Mouse (Mus musculus) kidney, adult 18-20 months (tissue): ENCODE data around the gene Ifi208.
"Not testable (repeated sequence)": the region's sequence is repeated elsewhere in the genome, so short reads cannot be mapped to it uniquely, and the experiment has no call there.

Experiments
- DNase-seq: peaks from one replicate; pipeline ENCODE4 v3.0.0; 2021

Gene Ifi208

DNA sequence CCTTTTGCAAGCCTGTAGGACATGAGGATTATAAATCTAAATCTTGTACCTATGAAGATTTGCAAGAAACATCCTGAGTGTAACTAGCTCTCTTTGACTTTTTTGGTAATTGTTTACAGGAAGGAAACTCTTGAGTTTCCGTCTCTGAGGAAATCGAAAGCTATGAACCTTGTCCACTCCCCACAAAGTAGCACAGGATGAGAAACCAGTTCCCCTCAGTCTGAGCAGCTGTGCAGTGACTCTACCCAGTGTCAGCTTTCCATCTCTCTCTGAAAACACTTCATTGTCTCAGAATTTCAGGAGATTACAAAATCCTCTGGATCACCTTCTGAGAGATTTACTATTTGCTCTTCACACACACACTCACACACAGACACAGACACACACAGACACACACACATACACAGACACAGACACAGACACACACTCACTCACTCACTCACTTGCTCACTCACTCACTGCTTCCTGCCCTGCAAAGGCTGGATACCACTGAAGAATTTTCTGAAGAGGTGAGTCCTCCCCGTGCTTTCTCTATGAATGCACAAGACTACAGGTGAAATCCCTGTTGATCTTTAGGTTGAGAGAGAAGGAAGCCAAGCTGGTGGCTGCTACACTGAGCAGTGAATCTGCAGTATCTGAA, at the start of gene Ifi208:
Gene Ifi208 (plus strand): TSS at position 218 of the 640 bp plus-strand sequence.
- not testable (repeated sequence) for DNase-seq

DNA sequence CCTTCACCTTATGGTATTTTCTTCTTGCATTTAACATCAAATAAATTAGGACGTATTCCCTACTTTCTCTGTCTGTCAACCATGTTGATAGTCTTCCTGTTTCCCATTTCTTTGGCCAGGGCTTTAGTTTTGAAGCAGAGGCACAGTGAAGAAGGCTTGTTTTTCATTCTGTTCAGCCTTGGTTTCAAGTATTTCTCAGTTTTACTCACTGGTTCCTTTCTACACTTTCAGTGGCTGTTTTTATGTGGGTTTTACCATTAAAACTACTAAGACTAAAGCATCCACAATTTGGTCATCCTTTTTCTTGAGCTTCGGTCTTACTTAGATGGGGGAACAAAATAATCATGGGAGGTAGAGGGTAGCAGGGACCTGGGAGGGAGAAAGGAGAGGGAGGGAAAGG, 49.4 kb upstream of the Ifi208 start:
- no peak for DNase-seq

GRCm38 (mm10) chr1:173626686-173627085, 46.8 kb upstream of the Ifi208 start:
- no peak for DNase-seq

GRCm38 (mm10) chr1:173630622-173631021, 42.9 kb upstream of the Ifi208 start, which contains the start of gene Ifi209:
Gene Ifi209 (plus strand): TSS chr1:173630917.
- not testable (repeated sequence) for DNase-seq

DNA sequence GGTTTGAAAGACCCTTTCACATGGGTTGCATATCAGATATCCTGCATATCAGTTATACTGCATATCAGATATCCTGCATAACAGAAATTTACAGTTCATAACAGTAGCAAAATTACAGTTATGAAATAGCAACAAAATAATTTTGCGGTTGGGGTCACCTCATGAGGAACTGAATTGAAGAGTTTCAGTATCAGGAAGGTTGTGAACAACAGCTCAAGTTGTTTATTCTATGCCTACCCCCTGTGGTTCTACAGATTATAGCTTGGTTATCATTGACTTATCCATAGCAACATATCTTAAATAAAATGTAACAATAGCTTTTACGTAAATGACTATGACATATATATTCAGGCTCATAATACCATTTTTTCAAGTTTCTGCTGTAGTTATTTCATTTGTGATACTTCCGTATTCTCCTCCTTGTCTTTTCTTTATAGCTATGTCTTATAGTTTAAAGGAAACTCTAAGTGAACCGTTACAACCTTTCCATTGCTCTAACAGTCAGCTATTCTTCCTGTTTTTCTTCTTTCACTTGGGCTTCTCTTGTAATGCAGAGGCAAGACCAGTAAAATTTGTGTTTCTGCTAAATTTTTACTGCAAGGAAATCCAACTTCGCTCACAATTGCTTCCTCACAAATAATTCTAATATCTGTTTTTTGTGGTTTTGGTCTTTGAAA, 39.4 kb upstream of the Ifi208 start:
- DNase-seq, result no peak

- no peak for DNase-seq
These were observed 28.1 kb upstream of the Ifi208 start for GRCm38 (mm10) chr1:173645393-173645792.

GRCm38 (mm10) chr1:173657973-173658372, 15.5 kb upstream of the Ifi208 start:
- no peak for DNase-seq

- not testable (repeated sequence) for DNase-seq
These were observed 5.1 kb downstream of the Ifi208 start for GRCm38 (mm10) chr1:173678605-173679004.

DNA sequence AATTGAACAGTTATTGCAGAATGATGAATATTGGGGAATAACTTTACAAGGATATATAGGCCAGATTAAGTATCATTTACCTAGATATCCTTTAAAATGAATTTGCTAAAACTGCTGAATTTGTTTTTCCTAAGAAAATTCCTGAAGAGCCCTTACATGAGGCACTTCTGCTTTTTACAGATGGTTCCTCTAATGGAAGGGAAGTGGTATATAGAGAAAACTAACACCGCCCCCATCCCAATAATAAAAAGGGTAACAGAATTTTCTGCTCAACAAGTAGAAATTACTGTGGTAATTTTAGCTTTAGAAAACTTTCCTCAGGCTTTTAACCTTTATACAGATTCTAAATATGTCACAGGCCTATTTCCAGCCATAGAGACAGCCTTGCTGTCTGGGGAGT, 20.8 kb downstream of the Ifi208 start:
- DNase-seq, result no peak

DNA sequence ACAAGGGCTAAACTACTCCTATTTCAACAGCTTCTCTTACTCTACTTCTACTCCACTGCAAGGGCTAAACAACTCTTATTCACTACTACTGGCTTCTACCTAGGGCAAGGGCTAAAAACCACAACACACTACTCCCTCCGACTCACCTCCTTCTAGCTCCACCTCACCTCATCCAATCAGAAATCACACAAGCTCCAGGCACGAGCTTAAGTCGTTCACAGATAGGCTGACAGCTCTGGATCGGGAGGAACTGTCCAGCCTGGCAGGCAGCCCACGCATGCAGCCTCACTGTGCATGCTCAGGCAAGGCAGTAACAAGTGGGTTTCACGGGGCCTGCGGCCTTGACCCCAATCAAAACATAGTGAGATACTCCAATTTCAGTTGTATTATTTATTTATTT, 59.7 kb downstream of the Ifi208 start:
- no peak for DNase-seq

DNA sequence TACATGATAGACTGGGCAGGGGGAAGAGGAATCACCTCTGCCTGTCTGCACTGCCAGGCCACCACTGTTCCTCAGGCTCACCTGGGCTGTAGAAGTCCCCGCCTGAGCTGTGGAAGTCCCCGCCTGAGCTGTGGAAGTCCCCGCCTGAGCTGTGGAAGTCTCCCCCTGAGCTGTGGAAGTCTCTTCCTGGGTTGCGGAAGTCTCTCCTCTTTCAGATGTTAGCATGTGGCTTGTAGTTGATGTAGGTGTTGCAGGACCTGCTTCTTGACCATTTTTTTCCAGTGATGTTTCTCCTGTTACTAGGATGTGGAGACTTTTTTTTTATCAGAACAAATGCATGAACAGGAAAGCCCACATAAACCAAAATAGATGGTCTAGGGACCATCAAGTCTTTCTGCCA, 61.5 kb downstream of the Ifi208 start:
- DNase-seq, result not testable (repeated sequence)

DNA sequence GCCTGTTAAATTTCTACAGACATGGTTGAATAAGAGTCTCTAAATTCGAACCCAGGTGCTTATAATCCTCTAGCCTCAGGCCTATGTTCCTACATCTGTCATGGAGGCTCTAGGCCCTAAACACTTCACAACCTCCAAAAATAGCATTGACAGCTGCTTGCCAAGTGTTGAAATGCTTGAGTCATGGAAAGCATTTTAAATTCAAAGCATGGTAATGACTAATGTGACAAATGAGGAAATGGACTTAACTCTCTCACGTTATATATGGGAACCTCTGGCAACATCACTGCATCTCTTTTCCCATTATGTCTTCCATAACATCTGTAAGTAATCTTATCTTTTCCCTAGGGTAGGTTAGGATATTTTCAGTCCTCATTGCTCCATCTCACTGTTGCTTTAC, 63.5 kb downstream of the Ifi208 start:
- DNase-seq, result no peak

- no peak for DNase-seq
These were observed 67.1 kb downstream of the Ifi208 start for GRCm38 (mm10) chr1:173740537-173740936.

GRCm38 (mm10) chr1:173741656-173742055, 68.2 kb downstream of the Ifi208 start, which contains the start of gene Ifi207:
Gene Ifi207 (minus strand): TSS chr1:173741747.
- DNase-seq, result no peak

GRCm38 (mm10) chr1:173742262-173742661, 68.8 kb downstream of the Ifi208 start:
- no peak for DNase-seq
